Mouse (Mus musculus) brain, embryonic 14.5 days (tissue): ENCODE measurements around the gene Nolc1.

Experiments
- CTCF ChIP-seq: fragments of 200-500 bp; IDR thresholded peaks from 2 replicates; pipeline ENCODE4 v1.5.1; 2012; ENCODE audit warnings: inconsistent platforms, mild to moderate bottlenecking, moderate library complexity, borderline replicate concordance; ENCODE audit not compliant: insufficient read depth, insufficient read length; ENCODE audit errors: extremely low read depth
- POLR2A ChIP-seq: fragments of 200-500 bp; IDR thresholded peaks from 2 replicates; pipeline ENCODE4 v1.6.1; 2012; ENCODE audit warnings: mild to moderate bottlenecking, inconsistent platforms, borderline replicate concordance; ENCODE audit not compliant: poor library complexity, insufficient read depth, insufficient read length, severe bottlenecking; ENCODE audit errors: extremely low read depth

GRCm38 (mm10) chr19:46058466-46058865 lies 17.2 kb upstream of the Nolc1 start:
- TF ChIP-seq CTCF (no peak), POLR2A (no peak)
